Mouse (Mus musculus) gastrocnemius, postnatal 25 days (tissue): ENCODE measurements around the gene Nt5c3. TPM values are rescaled to one million over a fixed set of nuclear protein-coding genes. Genes with fewer than 3 reads are reported as not detected.

Experiments used
- DNase-seq: peaks from one replicate; pipeline ENCODE4 v3.0.0; 2022
- long read RNA-seq, 2 experiments: library from polyadenylated mRNA; stranded (forward); transcript quantifications; one replicate each; pipeline ENCODE4 v2.0.0; 2021
- total RNA-seq, 2 experiments: library from RNA; stranded (reverse); gene quantifications; 1 replicate in 1 of 2; 2 replicates in 1 of 2; pipeline ENCODE4 v1.2.3; 2021

Gene Nt5c3
- total RNA-seq: 10 to 100 TPM; 48.6 to 69.3 TPM
- long read RNA-seq, experiment 1, transcript Nt5c3-202 (10 exons, 1,519 nt): major isoform, 26 of 74 reads
- long read RNA-seq, experiment 1, transcript Nt5c3-208 (10 exons, 1,067 nt): minor isoform, 6 of 74 reads
- long read RNA-seq, experiment 1, transcript Nt5c3-201 (9 exons, 1,676 nt): minor isoform, 20 of 74 reads
- long read RNA-seq, experiment 1, partial matches to known transcripts: 3 of 74 reads
- long read RNA-seq, experiment 1, other reads (novel, unspliced or antisense): 19 of 74 reads
- long read RNA-seq, experiment 2, transcript Nt5c3-202 (10 exons, 1,519 nt): minor isoform, 15 of 62 reads
- long read RNA-seq, experiment 2, transcript Nt5c3-201 (9 exons, 1,676 nt): major isoform, 32 of 62 reads
- long read RNA-seq, experiment 2, transcript Nt5c3-208 (10 exons, 1,067 nt): minor isoform, 6 of 62 reads
- long read RNA-seq, experiment 2, partial matches to known transcripts: 3 of 62 reads
- long read RNA-seq, experiment 2, other reads (novel, unspliced or antisense): 6 of 62 reads

GRCm38 (mm10) chr6:56923726-56924707 is at the start of gene Nt5c3, which contains the start of gene Vmn1r4:
Gene Nt5c3 (minus strand): TSS chr6:56923932.
Gene Vmn1r4 (plus strand): TSS chr6:56924015.
- peak; percentile 93 for DNase-seq

- DNase-seq: no peak
These were observed 46.2 kb upstream of the Nt5c3 start, which contains the start of gene Vmn1r5 for GRCm38 (mm10) chr6:56969973-56970372. Gene Vmn1r5 (plus strand): TSS chr6:56970273.

- no peak for DNase-seq
These were observed 32.7 kb upstream of the Nt5c3 start for GRCm38 (mm10) chr6:56956436-56956835.

- DNase-seq: no peak
These were observed 10.6 kb upstream of the Nt5c3 start for GRCm38 (mm10) chr6:56934366-56934765.

- no peak for DNase-seq
These were observed 8.7 kb upstream of the Nt5c3 start for GRCm38 (mm10) chr6:56932464-56932863.

- DNase-seq: no peak
These were observed 8.1 kb upstream of the Nt5c3 start for GRCm38 (mm10) chr6:56931648-56932415.

- no peak for DNase-seq
These were observed 404 bp downstream of the Nt5c3 start for GRCm38 (mm10) chr6:56923331-56923725.

GRCm38 (mm10) chr6:56920222-56921092 is 3.3 kb downstream of the Nt5c3 start:
- DNase-seq: no peak

GRCm38 (mm10) chr6:56919330-56920044 is 4.2 kb downstream of the Nt5c3 start:
- DNase-seq: no peak

GRCm38 (mm10) chr6:56917578-56918368 is 6.0 kb downstream of the Nt5c3 start:
- DNase-seq: no peak

- DNase-seq: no peak
These were observed 7.5 kb downstream of the Nt5c3 start for GRCm38 (mm10) chr6:56916279-56916678.

- DNase-seq: no peak
These were observed 10.5 kb downstream of the Nt5c3 start for GRCm38 (mm10) chr6:56913092-56913858.

GRCm38 (mm10) chr6:56910910-56911309 is 12.8 kb downstream of the Nt5c3 start:
- DNase-seq: no peak

GRCm38 (mm10) chr6:56908912-56909311 is 14.8 kb downstream of the Nt5c3 start:
- peak; percentile 25 for DNase-seq

GRCm38 (mm10) chr6:56908397-56908796 is 15.3 kb downstream of the Nt5c3 start:
- DNase-seq: no peak

- DNase-seq: no peak
These were observed 15.8 kb downstream of the Nt5c3 start for GRCm38 (mm10) chr6:56907973-56908372.

- DNase-seq: no peak
These were observed 17.4 kb downstream of the Nt5c3 start for GRCm38 (mm10) chr6:56906121-56906846.

GRCm38 (mm10) chr6:56905486-56905885 is 18.2 kb downstream of the Nt5c3 start:
- no peak for DNase-seq
